Mouse (Mus musculus) cerebellum, postnatal 10 days (tissue): ENCODE measurements around the gene Gm1043.

Experiments used
- DNase-seq, 2 experiments: peaks; one replicate each; pipeline ENCODE4 v3.0.0; 2021; ENCODE audit warnings: mixed read lengths in 2 of 2

Gm1043 gene

DNA sequence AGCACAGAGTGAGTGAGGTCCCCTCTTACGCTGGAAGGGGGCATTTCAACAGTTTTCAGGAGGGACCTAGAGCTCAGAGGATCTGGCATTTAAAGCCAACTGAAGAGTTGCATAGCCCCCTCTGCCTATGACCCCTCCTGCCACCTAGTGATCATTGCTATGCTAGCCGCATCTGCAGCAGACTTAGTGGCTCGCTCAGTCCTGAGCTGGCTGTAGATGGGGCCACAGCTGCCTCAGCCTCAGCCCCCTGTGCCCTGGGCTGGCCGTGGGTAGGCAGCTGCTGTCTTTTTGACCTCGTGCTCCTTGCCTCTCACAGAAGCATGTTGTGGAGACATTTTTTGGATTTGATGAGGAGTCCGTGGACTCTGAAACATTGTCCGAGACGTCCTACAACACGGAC, 32.0 kb downstream of the Gm1043 start:
- peak; percentile 34 to 43 for DNase-seq

DNA sequence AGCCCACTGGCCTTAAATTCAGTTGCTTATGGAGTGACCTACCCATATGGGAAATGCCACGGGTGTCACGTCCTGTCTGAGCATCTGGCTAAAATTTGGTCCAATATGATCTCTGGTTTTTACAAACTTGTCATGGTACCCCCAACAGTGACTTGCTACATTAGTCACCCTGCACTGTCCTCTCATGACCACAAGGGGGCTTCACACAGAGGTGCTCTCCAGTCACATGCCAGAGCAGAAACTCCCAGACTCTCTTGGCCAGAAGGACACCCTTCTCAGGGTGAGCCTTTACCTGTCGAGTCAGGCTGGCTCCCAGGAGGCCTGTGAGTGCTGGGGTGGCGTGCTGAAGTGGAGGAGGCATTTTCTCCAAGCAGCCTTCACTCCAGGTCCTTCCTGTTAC, 33.1 kb downstream of the Gm1043 start:
- peak; percentile 56 to 63 for DNase-seq

GRCm38 (mm10) chr5:37121186-37121680, 36.1 kb downstream of the Gm1043 start:
- peak; percentile 70 to 77 for DNase-seq

- no peak for DNase-seq
These were observed 46.7 kb downstream of the Gm1043 start for GRCm38 (mm10) chr5:37131841-37132240.

DNA sequence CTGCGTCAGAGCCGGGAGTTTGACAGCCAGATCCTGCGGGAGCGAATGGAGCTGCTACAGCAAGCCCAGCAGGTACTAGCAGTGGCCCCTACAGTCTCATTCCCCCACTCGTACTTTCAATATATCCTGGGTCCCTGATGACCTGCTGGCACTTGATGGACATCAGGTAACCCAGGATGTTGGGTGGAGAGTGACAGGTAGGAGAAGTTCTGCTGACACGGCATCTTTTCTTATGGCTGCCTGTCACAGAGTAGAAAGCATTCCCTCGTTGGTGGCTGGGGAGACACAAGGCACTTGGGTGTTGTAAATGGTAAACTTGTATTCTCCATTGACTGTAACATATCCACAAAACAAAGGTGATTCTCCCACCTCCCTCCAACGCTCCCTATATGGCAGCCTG, 56.6 kb downstream of the Gm1043 start:
- DNase-seq = no peak

GRCm38 (mm10) chr5:37147536-37147935, 62.4 kb downstream of the Gm1043 start:
- peak; percentile 87 to 94 for DNase-seq

DNA sequence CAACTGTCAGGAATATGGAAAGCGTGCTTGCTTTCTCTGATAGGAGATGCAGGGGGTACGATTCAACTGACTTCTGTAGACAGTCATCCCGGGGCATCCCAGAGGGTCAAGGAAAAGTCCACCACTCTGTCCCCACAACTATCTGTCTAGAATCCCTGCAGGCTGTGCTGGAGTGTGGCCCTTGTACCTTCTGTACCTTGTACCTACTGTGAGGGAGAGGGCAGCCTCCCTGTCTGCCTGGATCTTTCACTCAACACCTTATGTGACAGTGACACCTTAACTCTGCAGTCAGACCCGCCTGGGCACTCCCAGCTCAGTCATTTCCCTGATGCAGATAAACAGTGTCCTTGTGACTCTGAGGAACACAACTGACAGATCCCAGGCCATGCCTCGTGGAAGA, 65.5 kb downstream of the Gm1043 start:
- no peak for DNase-seq

DNA sequence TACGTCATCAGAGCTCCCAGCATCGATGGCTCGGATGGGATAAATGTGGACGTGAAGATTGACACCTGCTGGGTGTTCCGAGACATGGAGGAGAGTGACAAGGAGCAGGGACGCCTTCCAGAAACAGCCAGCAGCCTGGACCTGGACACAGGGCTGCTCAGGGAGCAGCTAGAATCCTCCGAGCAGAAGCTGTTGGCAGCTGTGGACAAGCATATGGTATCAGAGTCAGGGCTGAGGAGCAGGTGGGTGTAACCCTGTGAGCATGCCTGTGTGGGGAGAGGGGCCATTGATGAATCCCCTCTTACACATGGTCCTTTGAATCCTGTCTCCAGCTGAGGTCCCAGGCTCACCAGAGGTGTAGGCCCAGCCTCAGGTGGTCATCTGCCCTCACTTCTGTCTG, 69.3 kb downstream of the Gm1043 start:
- peak; percentile 58 to 70 for DNase-seq

GRCm38 (mm10) chr5:37158408-37158807, 73.2 kb downstream of the Gm1043 start:
- no peak for DNase-seq

DNA sequence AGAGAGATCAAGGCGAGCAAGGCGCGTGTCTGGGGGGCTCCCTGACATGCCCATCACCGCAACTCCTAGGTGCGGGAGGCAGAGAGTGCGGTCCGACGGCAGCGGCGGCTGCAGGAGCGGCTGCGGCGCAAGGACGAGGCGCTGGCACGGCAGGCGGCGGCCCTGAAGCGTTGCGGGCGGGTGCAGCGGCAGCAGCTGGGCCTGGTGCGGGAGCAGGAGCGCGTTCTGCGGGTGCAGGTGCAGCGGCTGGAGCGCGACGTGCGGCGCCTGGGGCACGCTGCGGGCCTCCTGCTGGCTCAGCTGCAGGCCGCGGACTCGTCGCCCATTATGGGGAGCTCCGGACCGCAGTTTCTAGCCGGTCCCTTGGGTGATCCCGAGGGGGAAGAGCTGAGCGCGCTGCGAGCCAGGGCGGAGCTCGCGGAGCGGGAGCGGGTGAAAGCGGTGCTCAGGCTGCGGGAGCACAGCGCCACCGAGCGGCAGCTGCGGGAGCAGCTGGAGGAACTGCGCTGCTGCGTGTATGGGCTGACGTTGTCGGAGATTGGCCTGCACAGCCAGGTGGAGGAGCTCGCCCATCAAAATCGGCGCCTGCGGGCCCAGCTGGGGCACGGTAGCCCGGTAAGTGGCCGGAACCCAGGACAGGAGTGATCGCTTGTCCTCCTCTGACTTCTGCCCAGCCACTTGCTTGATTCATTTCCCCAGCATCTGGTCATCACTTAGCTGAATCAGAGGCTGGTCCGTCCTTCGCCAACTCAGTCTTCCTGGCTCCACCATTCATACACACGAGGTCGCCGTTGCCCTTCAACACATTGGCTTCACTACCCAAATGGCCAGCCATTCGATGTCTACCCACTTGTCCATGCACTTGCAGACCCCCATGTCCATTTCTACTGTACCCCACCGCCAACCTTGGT, 78.0 kb downstream of the Gm1043 start:
- DNase-seq = peak; percentile 89

- no peak for DNase-seq
These were observed 91.3 kb downstream of the Gm1043 start for GRCm38 (mm10) chr5:37176466-37176865.

- DNase-seq = no peak
These were observed 91.9 kb downstream of the Gm1043 start for GRCm38 (mm10) chr5:37177061-37177460.

DNA sequence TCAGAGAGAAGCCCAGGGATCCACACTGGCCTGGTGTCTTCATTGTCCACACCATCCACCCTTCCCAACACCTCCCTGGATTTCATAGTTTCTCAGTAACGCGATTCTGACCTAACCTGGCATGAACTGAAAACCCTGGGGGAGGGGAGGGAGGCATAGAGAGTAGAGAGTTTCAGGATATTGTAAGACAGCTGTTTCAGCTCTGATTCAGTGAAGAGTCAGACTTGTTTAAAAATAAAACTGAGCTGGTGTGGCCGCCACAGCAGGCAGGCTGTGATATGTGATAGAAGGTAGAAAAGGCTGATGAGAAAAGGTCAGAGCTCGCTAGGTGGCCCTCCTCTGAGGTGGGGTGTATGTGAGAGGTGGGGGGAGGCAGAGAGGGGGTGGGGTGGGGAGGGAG, 93.6 kb downstream of the Gm1043 start:
- no peak for DNase-seq

- no peak for DNase-seq
These were observed 94.7 kb downstream of the Gm1043 start for GRCm38 (mm10) chr5:37179872-37180271.

GRCm38 (mm10) chr5:37180624-37181023, 95.5 kb downstream of the Gm1043 start:
- DNase-seq = no peak

GRCm38 (mm10) chr5:37184605-37185004, 99.4 kb downstream of the Gm1043 start:
- no peak for DNase-seq

GRCm38 (mm10) chr5:37190378-37190777, 105.2 kb downstream of the Gm1043 start:
- DNase-seq = peak; percentile 70 to 81

DNA sequence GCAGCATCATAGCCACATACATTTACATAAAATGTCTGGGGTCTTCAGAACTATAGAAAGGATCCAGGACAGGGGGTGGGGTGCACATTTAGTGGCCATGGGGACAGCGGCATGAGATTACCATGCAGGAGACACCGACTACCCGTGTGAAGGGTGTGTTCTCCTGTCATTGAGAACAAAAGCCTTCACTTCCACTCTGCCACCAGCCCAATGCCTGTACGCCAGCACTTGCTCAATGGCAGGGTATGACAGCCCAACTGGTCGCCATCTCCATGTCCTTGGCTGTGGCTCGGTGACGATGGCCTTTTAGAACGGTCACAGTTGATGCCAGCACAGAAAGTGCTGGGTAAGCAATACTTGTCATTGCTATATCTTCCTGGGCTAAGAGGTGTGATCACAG, 111.0 kb downstream of the Gm1043 start:
- DNase-seq = no peak

DNA sequence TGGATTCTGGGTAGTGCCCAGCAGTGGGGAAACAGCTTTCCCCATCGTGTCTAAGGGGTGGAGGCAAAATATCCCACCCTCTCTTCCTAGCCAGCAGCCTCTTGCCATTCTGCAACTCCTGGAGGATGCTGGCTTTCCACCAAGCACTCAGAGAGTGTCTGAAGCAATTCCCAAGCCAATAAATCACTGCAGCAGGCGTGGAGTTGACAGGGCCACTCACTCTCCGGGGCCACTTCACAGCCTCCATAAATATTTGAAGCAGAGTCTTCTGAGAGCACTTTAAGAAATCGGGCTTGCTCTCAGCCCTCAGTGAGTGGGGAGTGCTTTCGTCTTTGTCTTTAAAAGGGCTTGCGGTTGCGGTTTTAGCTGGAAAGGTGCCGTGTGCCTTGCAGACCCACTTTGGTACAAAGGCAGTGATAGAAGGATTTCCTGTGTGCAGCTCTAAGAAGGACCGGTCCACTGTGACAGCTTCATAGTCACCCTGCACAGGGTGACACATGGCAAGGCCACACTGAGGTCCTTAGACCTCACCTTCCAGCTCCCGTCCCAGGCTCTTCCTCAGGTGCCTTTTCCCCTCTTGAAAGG, 111.6 kb downstream of the Gm1043 start:
- peak in 1 of 2 experiments; percentile 34 for DNase-seq

GRCm38 (mm10) chr5:37197423-37197822, 112.3 kb downstream of the Gm1043 start:
- peak in 1 of 2 experiments; percentile 38 for DNase-seq

DNA sequence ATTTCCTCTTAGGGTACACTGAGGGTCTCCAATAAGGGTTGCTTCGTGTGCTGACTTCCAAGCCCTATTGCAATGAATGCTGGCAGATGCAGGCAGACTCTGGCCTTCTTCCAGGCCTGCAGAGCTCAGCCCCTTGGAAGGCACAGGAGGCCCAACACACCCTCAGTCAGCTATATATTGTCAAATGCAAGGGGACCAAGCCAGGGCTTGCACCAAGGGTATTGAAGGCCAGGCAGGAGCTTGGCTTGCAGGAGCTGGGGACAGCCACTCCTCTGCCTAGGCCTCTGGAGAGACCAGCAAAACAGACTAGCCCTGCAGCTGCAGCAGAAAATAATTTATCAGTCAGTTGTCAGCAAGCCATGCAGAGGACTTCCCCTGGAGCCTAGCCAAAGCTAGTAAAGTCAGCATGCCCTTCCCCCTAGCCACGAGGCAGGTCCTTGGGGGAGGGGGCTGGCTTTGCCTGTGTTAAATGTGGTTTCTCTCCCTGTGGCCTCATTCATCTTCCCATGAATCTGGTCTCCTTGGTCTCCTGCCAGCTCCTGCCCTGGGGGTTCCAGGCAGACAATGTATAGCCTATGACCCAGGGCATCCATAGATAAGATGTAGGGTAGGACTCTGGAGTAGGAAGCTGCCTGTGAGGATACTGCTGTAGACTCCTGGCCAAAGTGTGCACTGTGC, 113.0 kb downstream of the Gm1043 start:
- DNase-seq = peak; percentile 73 to 81

- DNase-seq = no peak
These were observed 117.1 kb downstream of the Gm1043 start for GRCm38 (mm10) chr5:37202285-37202684.

GRCm38 (mm10) chr5:37204886-37205285, 119.7 kb downstream of the Gm1043 start:
- peak in 1 of 2 experiments; percentile 31 for DNase-seq
